Mouse (Mus musculus) kidney, adult 2 months (tissue): ENCODE results near the gene Cx3cr1.

Experiments
- CTCF ChIP-seq: fragments of 200-500 bp; conservative IDR thresholded peaks from 2 replicates; pipeline ENCODE4 v1.5.1; 2011; ENCODE audit warnings: low read depth, mild to moderate bottlenecking, control low read depth, low read length, moderate library complexity, mixed read lengths; ENCODE audit not compliant: insufficient read depth, insufficient read length
- POLR2A ChIP-seq: fragments of 200-500 bp; IDR thresholded peaks from one replicate; pipeline ENCODE4 v1.6.1; 2011; ENCODE audit warnings: low read depth, low read length, control low read depth

- TF ChIP-seq CTCF (no peak), POLR2A (no peak)
Observed at GRCm38 (mm10) chr9:120079901-120080300, 10.2 kb upstream of the Cx3cr1 start.
